Mouse (Mus musculus) 3134 (cell line): Measurements from ENCODE around the gene Tbc1d7.

Source experiments
- DNase-seq: peaks from one replicate; pipeline ENCODE4 v3.0.0-alpha.2; 2011; ENCODE audit warnings: low spot score; ENCODE audit not compliant: insufficient read length; ENCODE audit errors: extremely low read depth

Gene Tbc1d7

GRCm38 (mm10) chr13:43171020-43171710 lies at the start of gene Tbc1d7:
Tbc1d7 (minus strand) TSS chr13:43171501.
- DNase-seq: peak; percentile 91

- DNase-seq: no peak
Observed at GRCm38 (mm10) chr13:43220635-43221034, 49.3 kb upstream of the Tbc1d7 start.

- DNase-seq: no peak
Observed at GRCm38 (mm10) chr13:43218764-43219163, 47.5 kb upstream of the Tbc1d7 start.

- no peak for DNase-seq
Observed at GRCm38 (mm10) chr13:43218284-43218683, 47.0 kb upstream of the Tbc1d7 start.

- no peak for DNase-seq
Observed at GRCm38 (mm10) chr13:43217686-43218085, 46.4 kb upstream of the Tbc1d7 start.

- no peak for DNase-seq
Observed at GRCm38 (mm10) chr13:43217059-43217458, 45.8 kb upstream of the Tbc1d7 start.

GRCm38 (mm10) chr13:43215994-43216706 lies 44.8 kb upstream of the Tbc1d7 start:
- no peak for DNase-seq

- no peak for DNase-seq
Observed at GRCm38 (mm10) chr13:43215144-43215993, 44.1 kb upstream of the Tbc1d7 start.

- peak; percentile 64 for DNase-seq
Observed at GRCm38 (mm10) chr13:43212338-43212737, 41.0 kb upstream of the Tbc1d7 start.

- DNase-seq: no peak
Observed at GRCm38 (mm10) chr13:43210956-43211355, 39.7 kb upstream of the Tbc1d7 start.

GRCm38 (mm10) chr13:43209560-43209959 lies 38.3 kb upstream of the Tbc1d7 start:
- no peak for DNase-seq

GRCm38 (mm10) chr13:43208914-43209439 lies 37.7 kb upstream of the Tbc1d7 start:
- no peak for DNase-seq

GRCm38 (mm10) chr13:43206118-43206683 lies 34.9 kb upstream of the Tbc1d7 start:
- no peak for DNase-seq

- no peak for DNase-seq
Observed at GRCm38 (mm10) chr13:43203641-43204040, 32.3 kb upstream of the Tbc1d7 start.

- no peak for DNase-seq
Observed at GRCm38 (mm10) chr13:43203234-43203633, 31.9 kb upstream of the Tbc1d7 start.

- DNase-seq: peak; percentile 43
Observed at GRCm38 (mm10) chr13:43202351-43202750, 31.1 kb upstream of the Tbc1d7 start.

- DNase-seq: peak; percentile 50
Observed at GRCm38 (mm10) chr13:43201033-43201432, 29.7 kb upstream of the Tbc1d7 start.

GRCm38 (mm10) chr13:43200473-43200872 lies 29.2 kb upstream of the Tbc1d7 start:
- DNase-seq: no peak

GRCm38 (mm10) chr13:43199749-43200148 lies 28.4 kb upstream of the Tbc1d7 start:
- DNase-seq: no peak

GRCm38 (mm10) chr13:43199282-43199681 lies 28.0 kb upstream of the Tbc1d7 start:
- no peak for DNase-seq

- DNase-seq: no peak
Observed at GRCm38 (mm10) chr13:43197187-43197586, 25.9 kb upstream of the Tbc1d7 start.
